Mouse (Mus musculus) forebrain, embryonic 12.5 days (tissue): ENCODE measurements around the gene Odf3l2. TPM values are rescaled to one million over a fixed set of nuclear protein-coding genes. Genes with fewer than 3 reads are reported as not detected.

Experiments used
- ATAC-seq: fragments of 200-750 bp; cut with Nextera tagmentation; 2 replicates; pipeline ENCODE4 v1.8.0; 2017; ENCODE audit warnings: moderate TSS enrichment; ENCODE audit not compliant: low FRiP score
- H3K27ac ChIP-seq: fragments of 300-500 bp; sonication (generic); 2 replicates; pipeline ENCODE4 v1.5.1; 2016; ENCODE audit warnings: mild to moderate bottlenecking
- H3K27me3 ChIP-seq: fragments of 300-500 bp; sonication (generic); 2 replicates; pipeline ENCODE4 v1.6.1; 2016; ENCODE audit warnings: mild to moderate bottlenecking
- H3K36me3 ChIP-seq: fragments of 300-500 bp; sonication (generic); replicated peaks from 2 replicates; pipeline ENCODE4 v1.6.1; 2016; ENCODE audit warnings: mild to moderate bottlenecking
- H3K4me1 ChIP-seq: fragments of 300-500 bp; sonication (generic); 2 replicates; pipeline ENCODE4 v1.6.1; 2016
- H3K4me2 ChIP-seq: fragments of 300-500 bp; sonication (generic); 2 replicates; pipeline ENCODE4 v1.6.1; 2016; ENCODE audit warnings: mild to moderate bottlenecking, moderate library complexity
- H3K4me3 ChIP-seq: fragments of 300-500 bp; sonication (generic); replicated peaks from 2 replicates; pipeline ENCODE4 v1.5.1; 2016; ENCODE audit warnings: mild to moderate bottlenecking
- H3K9ac ChIP-seq: fragments of 300-500 bp; sonication (generic); 2 replicates; pipeline ENCODE4 v1.6.1; 2016; ENCODE audit warnings: mild to moderate bottlenecking
- H3K9me3 ChIP-seq: fragments of 300-500 bp; sonication (generic); 2 replicates; pipeline ENCODE4 v1.6.1; 2016
- WGBS: fragments of 180-500 bp; shearing (Covaris S2); methylation state at CpG from one replicate; pipeline ENCODE4 v1.1.7; 2016; 5-methylcytosine and 5-hydroxymethylcytosine counted together
- polyA plus RNA-seq: library from polyadenylated mRNA; unstranded; fragments of >200 nt; fragmentation: Nextera tagmentation; extraction: Ambion mirVana; gene quantifications from 2 replicates; pipeline ENCODE4 v1.2.1, GENCODE M21; 2016

Odf3l2 gene
- polyA plus RNA-seq, 1 experiment from 2014 or later, result not detected

DNA sequence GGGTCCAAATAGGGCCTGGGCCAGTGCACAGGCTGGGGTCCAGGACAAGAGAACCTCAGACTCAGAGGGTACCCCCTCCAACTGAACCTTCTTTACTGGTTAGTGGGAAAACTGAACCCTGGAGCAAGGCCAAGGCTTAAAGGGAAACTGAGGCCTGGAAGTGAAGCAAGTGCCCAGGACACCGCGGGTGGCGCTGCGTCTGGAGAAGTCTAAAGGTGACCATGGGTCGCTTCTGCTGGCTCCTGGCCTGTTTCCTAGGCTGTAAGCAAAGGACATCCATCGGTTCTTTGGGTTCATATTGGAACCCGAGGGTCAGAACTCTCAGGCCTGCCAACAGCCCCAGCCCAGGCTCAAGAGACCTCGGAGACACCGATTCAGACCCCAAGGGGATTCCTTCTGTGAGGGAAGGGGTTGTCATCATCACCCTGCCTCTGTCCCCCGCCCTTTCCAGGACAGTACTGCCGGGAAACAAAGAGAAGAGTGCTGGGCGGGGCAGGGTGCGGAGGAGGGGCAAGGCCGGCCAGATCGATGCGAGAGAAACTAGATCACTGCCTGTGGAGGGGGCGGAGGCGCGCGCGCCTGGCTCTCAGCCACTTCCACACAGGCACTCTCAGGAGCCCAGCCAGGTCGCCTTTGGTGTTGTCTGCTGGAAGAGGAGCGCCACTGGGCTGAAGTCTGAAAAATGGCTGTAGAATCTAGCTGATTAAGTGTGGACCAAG is 6.9 kb downstream of the Odf3l2 start:
- Histone ChIP-seq H3K27ac (0 out of 2 replicates have a peak overlapping the region, but pooled peaks have one; percentile 81), H3K4me2 (peak overlapping the region; percentile 86), H3K9ac (0 out of 2 replicates have a peak overlapping the region, but pooled peaks have one; percentile 21), H3K27me3 (peaks cover 42% of the 10 kb centered on the region), H3K36me3 (no peaks in the 10 kb centered on the region), H3K4me1 (peaks cover 21% of the 10 kb centered on the region), H3K9me3 (no peaks in the 10 kb centered on the region), H3K4me3 (peak overlapping the region; percentile 78)
- WGBS, result 4% methylated on average over 23 of the region's 23 CpGs
- ATAC-seq, result peak; percentile 30; the same call in 1 of the 2 replicates

- Histone ChIP-seq H3K4me1 (peaks cover 21% of the 10 kb centered on the region), H3K9me3 (no peaks in the 10 kb centered on the region), H3K36me3 (no peaks in the 10 kb centered on the region), H3K9ac (peak within 1 kb of the TSS; percentile 79), H3K4me2 (peak within 1 kb of the TSS; percentile 86), H3K4me3 (peak within 1 kb of the TSS; percentile 78), H3K27ac (peak within 1 kb of the TSS; percentile 81), H3K27me3 (peaks cover 42% of the 10 kb centered on the region)
- WGBS, result under 1% methylated on average over 91 of the region's 116 CpGs
- peak; percentile 90 for ATAC-seq
Observed at GRCm38 (mm10) chr10:79637128-79638110, 8.1 kb downstream of the Odf3l2 start, which contains the start of gene Shc2. TSS of gene Shc2 (minus strand) at chr10:79637918.

- no peaks in the 10 kb centered on the region for H3K9me3 ChIP-seq
- peaks cover 21% of the 10 kb centered on the region for H3K4me1 ChIP-seq
- H3K27me3 ChIP-seq, result peaks cover 42% of the 10 kb centered on the region
- peak overlapping the region; percentile 86; the same call in 1 of the 2 replicates for H3K4me2 ChIP-seq
- WGBS, result 82% methylated on average over 8 of the region's 8 CpGs
- no peaks in the 10 kb centered on the region for H3K36me3 ChIP-seq
- ATAC-seq, result no peak
- H3K9ac ChIP-seq, result no peak overlapping the region
- H3K27ac ChIP-seq, result no peak overlapping the region
- H3K4me3 ChIP-seq, result no peak overlapping the region; the same call in 1 of the 2 replicates
Observed at GRCm38 (mm10) chr10:79636287-79636686, 9.3 kb downstream of the Odf3l2 start.

GRCm38 (mm10) chr10:79633006-79633777 is 12.3 kb downstream of the Odf3l2 start:
- no peak overlapping the region for H3K4me2 ChIP-seq
- no peak overlapping the region for H3K27ac ChIP-seq
- WGBS, result 85% methylated on average over 17 of the region's 17 CpGs
- ATAC-seq, result no peak
- H3K9ac ChIP-seq, result no peak overlapping the region
- no peaks in the 10 kb centered on the region for H3K36me3 ChIP-seq
- H3K27me3 ChIP-seq, result peaks cover 18% of the 10 kb centered on the region
- H3K9me3 ChIP-seq, result no peaks in the 10 kb centered on the region
- peaks cover 11% of the 10 kb centered on the region for H3K4me1 ChIP-seq
- no peak overlapping the region for H3K4me3 ChIP-seq

- H3K4me3 ChIP-seq, result no peak overlapping the region
- H3K27me3 ChIP-seq, result 0 out of 2 replicates have a peak, but pooled peaks cover under 1% of the 10 kb centered on the region
- H3K4me1 ChIP-seq, result peaks cover 6% of the 10 kb centered on the region; the same call in 1 of the 2 replicates
- no peaks in the 10 kb centered on the region for H3K9me3 ChIP-seq
- no peak overlapping the region for H3K4me2 ChIP-seq
- H3K27ac ChIP-seq, result no peak overlapping the region
- H3K36me3 ChIP-seq, result no peaks in the 10 kb centered on the region
- no peak for ATAC-seq
- H3K9ac ChIP-seq, result no peak overlapping the region
- 79% methylated on average over 4 of the region's 4 CpGs for WGBS
Observed at GRCm38 (mm10) chr10:79631432-79631831, 14.1 kb downstream of the Odf3l2 start.

DNA sequence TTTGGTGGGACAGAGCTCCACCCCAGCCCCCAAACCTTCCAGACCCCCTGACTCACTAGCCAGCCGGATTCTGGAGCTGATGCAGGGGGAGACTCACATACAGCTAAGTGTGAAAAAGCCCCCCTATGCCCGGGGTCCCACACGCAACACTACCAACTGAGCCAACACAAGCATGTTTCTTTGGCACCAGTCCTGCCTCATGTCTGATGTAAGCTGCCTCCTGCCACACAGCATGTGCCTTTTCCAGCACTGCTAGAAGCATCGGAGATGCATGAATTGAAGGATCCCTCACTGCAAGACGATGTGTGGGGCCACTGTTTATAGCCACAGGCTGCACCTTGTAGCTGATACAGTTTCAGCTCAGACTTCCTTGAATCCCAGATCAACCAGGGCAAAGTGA is 17.2 kb downstream of the Odf3l2 start:
- H3K4me2 ChIP-seq, result no peak overlapping the region
- no peaks in the 10 kb centered on the region for H3K4me1 ChIP-seq
- H3K36me3 ChIP-seq, result no peaks in the 10 kb centered on the region
- H3K9ac ChIP-seq, result no peak overlapping the region
- no peak for ATAC-seq
- 89% methylated on average over 5 of the region's 5 CpGs for WGBS
- H3K27me3 ChIP-seq, result no peaks in the 10 kb centered on the region
- no peak overlapping the region for H3K27ac ChIP-seq
- H3K4me3 ChIP-seq, result no peak overlapping the region
- H3K9me3 ChIP-seq, result no peaks in the 10 kb centered on the region

DNA sequence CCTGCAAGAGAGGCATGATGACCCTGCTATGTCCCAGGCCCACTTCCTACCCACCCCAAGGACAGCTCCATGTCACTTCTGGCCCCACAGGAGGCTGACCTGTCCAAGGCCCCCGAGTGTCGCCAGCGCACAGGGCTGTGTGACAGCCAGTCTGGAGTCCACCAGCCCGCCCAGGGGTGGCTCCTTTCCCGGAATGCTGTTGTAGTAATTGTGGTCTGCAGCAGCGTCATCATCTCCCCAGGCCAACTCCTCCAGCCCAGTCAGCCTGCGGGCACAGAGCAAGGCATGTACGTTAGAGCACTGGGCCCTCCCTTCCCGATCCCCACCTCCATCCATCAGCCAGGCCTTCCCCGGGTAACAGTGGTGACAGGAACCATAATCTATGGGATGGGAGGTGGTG is 19.4 kb downstream of the Odf3l2 start:
- no peaks in the 10 kb centered on the region for H3K4me1 ChIP-seq
- H3K27ac ChIP-seq, result no peak overlapping the region
- no peaks in the 10 kb centered on the region for H3K9me3 ChIP-seq
- H3K9ac ChIP-seq, result no peak overlapping the region
- H3K36me3 ChIP-seq, result no peaks in the 10 kb centered on the region
- H3K4me2 ChIP-seq, result no peak overlapping the region
- 91% methylated on average over 10 of the region's 10 CpGs for WGBS
- ATAC-seq, result no peak
- H3K27me3 ChIP-seq, result no peaks in the 10 kb centered on the region
- H3K4me3 ChIP-seq, result no peak overlapping the region

DNA sequence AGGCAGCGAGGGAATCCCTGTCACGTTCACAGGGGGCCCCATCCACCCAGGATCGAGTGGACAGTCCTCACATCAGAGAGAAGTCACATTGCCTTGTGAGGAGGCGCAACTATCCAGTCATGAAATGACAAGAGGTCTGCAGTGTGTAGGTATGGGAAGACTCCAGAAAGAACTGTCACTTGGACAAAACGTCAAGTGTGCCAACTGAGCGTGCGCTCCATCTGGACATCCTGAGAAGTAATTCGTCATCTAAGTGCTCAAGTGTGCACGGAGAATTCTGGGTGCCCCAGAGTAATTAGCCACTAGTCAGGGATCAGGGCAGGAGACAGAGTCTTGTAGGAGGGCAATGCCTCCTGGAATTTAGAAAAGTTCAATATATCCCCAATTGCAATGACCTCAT is 20.1 kb downstream of the Odf3l2 start:
- Histone ChIP-seq H3K4me2 (no peak overlapping the region), H3K4me3 (no peak overlapping the region), H3K4me1 (no peaks in the 10 kb centered on the region), H3K27me3 (no peaks in the 10 kb centered on the region), H3K36me3 (no peaks in the 10 kb centered on the region), H3K9ac (no peak overlapping the region), H3K9me3 (no peaks in the 10 kb centered on the region), H3K27ac (no peak overlapping the region)
- WGBS, result 88% methylated on average over 9 of the region's 9 CpGs
- no peak for ATAC-seq

- H3K4me2 ChIP-seq, result no peak overlapping the region
- no peak overlapping the region for H3K4me3 ChIP-seq
- no peaks in the 10 kb centered on the region for H3K27me3 ChIP-seq
- 80% methylated on average over 12 of the region's 12 CpGs for WGBS
- H3K9me3 ChIP-seq, result no peaks in the 10 kb centered on the region
- no peaks in the 10 kb centered on the region for H3K36me3 ChIP-seq
- no peaks in the 10 kb centered on the region for H3K4me1 ChIP-seq
- H3K9ac ChIP-seq, result no peak overlapping the region
- H3K27ac ChIP-seq, result no peak overlapping the region
- no peak for ATAC-seq
Observed at GRCm38 (mm10) chr10:79623950-79624349, 21.6 kb downstream of the Odf3l2 start.

DNA sequence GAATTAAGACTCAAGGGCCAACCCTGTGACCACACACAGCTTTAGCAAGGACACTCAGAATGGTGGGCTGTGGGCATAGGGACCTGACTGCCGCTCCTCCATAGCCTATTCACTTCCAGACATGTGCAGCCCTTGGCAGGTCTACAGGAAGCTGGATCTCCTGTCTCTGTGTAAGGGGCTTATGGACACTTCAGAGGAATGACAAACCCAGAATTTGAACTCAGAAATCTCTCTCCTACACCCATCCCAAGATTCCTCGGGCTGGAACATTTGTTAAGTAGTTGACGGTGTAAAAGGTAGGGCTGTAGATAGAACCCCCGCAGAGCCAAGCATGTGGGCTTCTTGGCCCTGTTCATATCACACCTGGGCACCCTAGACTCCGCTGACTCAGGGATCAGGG is 29.2 kb downstream of the Odf3l2 start:
- no peak for ATAC-seq
- peaks cover 40% of the 10 kb centered on the region for H3K27me3 ChIP-seq
- H3K27ac ChIP-seq, result no peak overlapping the region
- no peak overlapping the region for H3K9ac ChIP-seq
- no peak overlapping the region for H3K4me2 ChIP-seq
- 89% methylated on average over 5 of the region's 5 CpGs for WGBS
- no peak overlapping the region for H3K4me3 ChIP-seq
- no peaks in the 10 kb centered on the region for H3K9me3 ChIP-seq
- H3K36me3 ChIP-seq, result no peaks in the 10 kb centered on the region
- peaks cover 33% of the 10 kb centered on the region for H3K4me1 ChIP-seq

- Histone ChIP-seq H3K9me3 (no peaks in the 10 kb centered on the region), H3K4me3 (no peak overlapping the region), H3K4me2 (no peak overlapping the region), H3K27ac (no peak overlapping the region), H3K9ac (no peak overlapping the region), H3K27me3 (peaks cover 45% of the 10 kb centered on the region), H3K36me3 (no peaks in the 10 kb centered on the region), H3K4me1 (peaks cover 33% of the 10 kb centered on the region)
- WGBS, result 10% methylated on average over 8 of the region's 8 CpGs
- no peak for ATAC-seq
Observed at GRCm38 (mm10) chr10:79615860-79616259, 29.7 kb downstream of the Odf3l2 start.

GRCm38 (mm10) chr10:79614305-79614643 is 31.3 kb downstream of the Odf3l2 start:
- 73% methylated on average over 1 of the region's 1 CpGs for WGBS
- Histone ChIP-seq H3K9ac (no peak overlapping the region), H3K4me3 (peak overlapping the region; percentile 55), H3K27ac (no peak overlapping the region), H3K9me3 (no peaks in the 10 kb centered on the region), H3K4me1 (peaks cover 33% of the 10 kb centered on the region), H3K36me3 (no peaks in the 10 kb centered on the region), H3K4me2 (peak overlapping the region; percentile 99), H3K27me3 (peaks cover 61% of the 10 kb centered on the region)
- no peak for ATAC-seq
